Mouse (Mus musculus) heart, postnatal 4 days (tissue): ENCODE data around the gene Gm10318. TPM values are rescaled to one million over a fixed set of nuclear protein-coding genes. Genes with fewer than 3 reads are reported as not detected.

Source experiments
- DNase-seq: peaks from one replicate; pipeline ENCODE4 v3.0.0; 2021
- total RNA-seq, 2 experiments: library from RNA; stranded (reverse); gene quantifications; 2 replicates each; pipeline ENCODE4 v1.2.3; 2021

The Gm10318 gene
- total RNA-seq, 2 experiments from 2014 or later = not detected

GRCm38 (mm10) chr10:77895562-77895961 lies 42.9 kb downstream of the Gm10318 start:
- DNase-seq = peak; percentile 28

GRCm38 (mm10) chr10:77900126-77900525 lies 47.5 kb downstream of the Gm10318 start:
- no peak for DNase-seq

- no peak for DNase-seq
Observed at GRCm38 (mm10) chr10:77900903-77901818, 48.5 kb downstream of the Gm10318 start.

- DNase-seq = peak; percentile 43
Observed at GRCm38 (mm10) chr10:77901871-77902210, 49.2 kb downstream of the Gm10318 start.

GRCm38 (mm10) chr10:77902211-77902893 lies 49.7 kb downstream of the Gm10318 start, which contains the start of gene Lrrc3:
Gene Lrrc3 (minus strand): TSS chr10:77902536.
- DNase-seq = peak; percentile 60

- DNase-seq = peak; percentile 38
Observed at GRCm38 (mm10) chr10:77902894-77903715, 50.4 kb downstream of the Gm10318 start.

Other genes with a start within 250 kb of the Gm10318 start
- gene Sumo3, start 246.8 kb upstream of the Gm10318 start, total RNA-seq = 10 to 100 TPM; 90.9 to 97.9 TPM
- 10 to 100 TPM; 15.9 to 20.8 TPM for gene Gm49325, start 246.7 kb upstream of the Gm10318 start, total RNA-seq
- 10 to 100 TPM; 56.1 to 63.8 TPM for gene Ube2g2, start 230.6 kb upstream of the Gm10318 start, total RNA-seq
- not detected for gene Tspear, start 166.3 kb upstream of the Gm10318 start, total RNA-seq
- gene Gm19402, start 162.1 kb upstream of the Gm10318 start, total RNA-seq = not detected
- not detected for gene Gm9508, start 155.6 kb upstream of the Gm10318 start, total RNA-seq
- not detected for gene Gm10272, start 146.2 kb upstream of the Gm10318 start, total RNA-seq
- not detected for gene Gm10024, start 141.4 kb upstream of the Gm10318 start, total RNA-seq
- gene Gm10142, start 137.1 kb upstream of the Gm10318 start, total RNA-seq = not detected
- gene Krtap12-1, start 132.3 kb upstream of the Gm10318 start, total RNA-seq = not detected
- not detected for gene Gm10100, start 126.4 kb upstream of the Gm10318 start, total RNA-seq
- gene Gm18596, start 110.2 kb upstream of the Gm10318 start, total RNA-seq = not detected
- gene Gm9736, start 101.5 kb upstream of the Gm10318 start, total RNA-seq = not detected
- not detected for gene Gm3233, start 93.2 kb upstream of the Gm10318 start, total RNA-seq
- gene Gm3238, start 81.5 kb upstream of the Gm10318 start, total RNA-seq = not detected
- not detected for gene Gm7138, start 75.9 kb upstream of the Gm10318 start, total RNA-seq
- gene Gm3250, start 70.3 kb upstream of the Gm10318 start, total RNA-seq = not detected
- not detected for gene Gm7137, start 64.7 kb upstream of the Gm10318 start, total RNA-seq
- not detected for gene Gm9639, start 57.8 kb upstream of the Gm10318 start, total RNA-seq
- gene Gm19668, start 53.7 kb upstream of the Gm10318 start, total RNA-seq = not detected
- not detected for gene Gm9507, start 41.0 kb upstream of the Gm10318 start, total RNA-seq
- gene Gm2696, start 38.2 kb upstream of the Gm10318 start, total RNA-seq = not detected
- gene Krtap10-4, start 25.8 kb upstream of the Gm10318 start, total RNA-seq = not detected
- gene Krtap10-10, start 16.9 kb upstream of the Gm10318 start, total RNA-seq = not detected
- gene Gm36176, start 6.1 kb upstream of the Gm10318 start, total RNA-seq = not detected
- gene Gm3285, start 9.1 kb downstream of the Gm10318 start, total RNA-seq = not detected
- 1 to 10 TPM; 1.6 to 1.8 TPM for gene Lrrc3, start 49.7 kb downstream of the Gm10318 start, total RNA-seq
- gene Trpm2, start 117.7 kb downstream of the Gm10318 start, total RNA-seq = 1 to 10 TPM in 1 of 2 experiments, under 1 TPM in 1; 0.33 to 1.0 TPM
- gene 1810043G02Rik, start 125.7 kb downstream of the Gm10318 start, total RNA-seq = 10 to 100 TPM; 10.5 to 12.6 TPM
- gene Pfkl, start 157.2 kb downstream of the Gm10318 start, total RNA-seq = 100 to 1,000 TPM; 118 to 133 TPM
- not detected for gene Dnmt3l, start 189.1 kb downstream of the Gm10318 start, total RNA-seq
- not detected for gene Aire, start 190.8 kb downstream of the Gm10318 start, total RNA-seq
- 1 to 10 TPM; 3.8 to 4.6 TPM for gene Icosl, start 216.4 kb downstream of the Gm10318 start, total RNA-seq